In the genomic region with DNA sequence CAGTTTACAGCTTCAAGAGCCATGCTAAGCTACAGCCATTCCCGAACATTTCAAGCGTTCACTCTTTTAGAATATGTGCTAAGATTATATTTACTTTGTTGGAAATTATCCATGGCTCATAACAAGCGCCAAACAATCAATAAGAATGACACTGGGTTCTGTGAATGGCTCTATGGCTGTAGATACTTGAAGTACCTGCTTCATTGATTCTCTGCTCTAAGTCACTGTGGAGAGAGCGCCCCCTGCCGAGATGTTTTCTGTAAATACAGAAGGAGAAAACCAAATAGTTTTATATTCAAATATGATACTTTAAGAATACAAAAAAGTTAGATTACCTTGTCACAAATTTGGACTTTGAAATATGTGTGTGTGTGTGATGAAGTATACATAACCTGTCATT, we compare ENCODE assay signal across 10 mouse cellular contexts.
DNase-seq lines count a peak whose midpoint lies in the region; ATAC-seq and TF ChIP-seq lines count a peak whose summit lies in the region.
"Had no signal": no experiment of that assay in that cellular context is flagged by ENCODE, and none has a peak within 500 bp of the region (broad histone marks: within the 10 kb centered on the region; RNA-seq: fewer than 3 reads in every experiment).

No protein-coding gene starts in this region.

- peak; percentile 26 for TF ChIP-seq CTCF in liver, postnatal 0 days (IDR thresholded peaks at IDR 0.05; ENCODE audit: low read depth)

- no peak overlapping the region for H3K4me2 ChIP-seq in forebrain, embryonic 13.5 days
- no peak overlapping the region for H3K4me2 ChIP-seq in forebrain, embryonic 16.5 days (ENCODE audit: low read length)
- no peak overlapping the region for H3K4me2 ChIP-seq in neural tube, embryonic 15.5 days
- no peak overlapping the region for H3K4me2 ChIP-seq in liver, postnatal 0 days (ENCODE audit: low read depth, low read length)
- H3K4me2 ChIP-seq: heart, embryonic 13.5 days had no signal

- peak; percentile 28; the same call in 1 of the 2 replicates for ATAC-seq in forebrain, embryonic 13.5 days
- ATAC-seq in forebrain, embryonic 16.5 days, result no peak
- no peak for ATAC-seq in neural tube, embryonic 15.5 days (ENCODE audit: low FRiP score)
- ATAC-seq in liver, postnatal 0 days, result no peak
- ATAC-seq in inflammation-experienced regulatory T-cells, adult 6 months, result no peak

- H3K36me3 ChIP-seq in forebrain, embryonic 13.5 days (ENCODE audit: poor library complexity, severe bottlenecking), result no peaks in the 10 kb centered on the region
- H3K36me3 ChIP-seq in forebrain, embryonic 16.5 days (ENCODE audit: control insufficient read depth, insufficient read depth), result no peaks in the 10 kb centered on the region
- no peaks in the 10 kb centered on the region for H3K36me3 ChIP-seq in neural tube, embryonic 15.5 days
- H3K36me3 ChIP-seq in liver, postnatal 0 days (replicated peaks; ENCODE audit: insufficient read depth, low read length), result no peaks in the 10 kb centered on the region
- H3K36me3 ChIP-seq: heart, embryonic 13.5 days had no signal

- no peaks in the 10 kb centered on the region for H3K4me1 ChIP-seq in forebrain, embryonic 13.5 days
- H3K4me1 ChIP-seq in forebrain, embryonic 16.5 days (replicated peaks; ENCODE audit: control insufficient read depth, insufficient read depth, low read length), result no peaks in the 10 kb centered on the region
- no peaks in the 10 kb centered on the region for H3K4me1 ChIP-seq in neural tube, embryonic 15.5 days
- H3K4me1 ChIP-seq in liver, postnatal 0 days (ENCODE audit: insufficient read depth), result no peaks in the 10 kb centered on the region
- H3K4me1 ChIP-seq: heart, embryonic 13.5 days had no signal

- peak; percentile 17 for DNase-seq in neural tube, embryonic 10.5 days (ENCODE audit: extremely low spot score, low spot score)
- peak; percentile 51 for DNase-seq in cerebellum, adult 9-10 months
- DNase-seq in kidney, postnatal 10 days, result peak; percentile 62
- peak; percentile 25 for DNase-seq in liver, postnatal 0 days

- H3K9me3 ChIP-seq in forebrain, embryonic 13.5 days (replicated peaks), result no peaks in the 10 kb centered on the region
- no peaks in the 10 kb centered on the region for H3K9me3 ChIP-seq in forebrain, embryonic 16.5 days (ENCODE audit: control insufficient read depth, low read length)
- H3K9me3 ChIP-seq in neural tube, embryonic 15.5 days (replicated peaks), result no peaks in the 10 kb centered on the region
- H3K9me3 ChIP-seq in liver, postnatal 0 days (ENCODE audit: low read length), result no peaks in the 10 kb centered on the region
- H3K9me3 ChIP-seq: heart, embryonic 13.5 days had no signal

- H3K27ac ChIP-seq in forebrain, embryonic 13.5 days, result no peak overlapping the region
- no peak overlapping the region for H3K27ac ChIP-seq in forebrain, embryonic 16.5 days (ENCODE audit: low read length)
- H3K27ac ChIP-seq in neural tube, embryonic 15.5 days (replicated peaks), result no peak overlapping the region
- H3K27ac ChIP-seq in liver, postnatal 0 days (ENCODE audit: low read depth), result no peak overlapping the region
- H3K27ac ChIP-seq: heart, embryonic 13.5 days had no signal

- no peak overlapping the region for H3K9ac ChIP-seq in forebrain, embryonic 13.5 days
- H3K9ac ChIP-seq in forebrain, embryonic 16.5 days (replicated peaks; ENCODE audit: low read depth, low read length), result no peak overlapping the region
- no peak overlapping the region for H3K9ac ChIP-seq in neural tube, embryonic 15.5 days (replicated peaks)
- H3K9ac ChIP-seq in liver, postnatal 0 days (replicated peaks), result no peak overlapping the region
- H3K9ac ChIP-seq: heart, embryonic 13.5 days had no signal

- no peak for TF ChIP-seq EP300 in liver, postnatal 0 days (IDR thresholded peaks at IDR 0.05; ENCODE audit: low read depth)

- 34% methylated on average over 5 of the region's 5 CpGs for WGBS in forebrain, embryonic 13.5 days
- 31% methylated on average over 5 of the region's 5 CpGs for WGBS in forebrain, embryonic 16.5 days
- 42% methylated on average over 5 of the region's 5 CpGs for WGBS in neural tube, embryonic 15.5 days
- WGBS in liver, postnatal 0 days (ENCODE audit: insufficient replicate concordance), result 34% methylated on average over 5 of the region's 5 CpGs

- H3K27me3 ChIP-seq in forebrain, embryonic 13.5 days, result no peaks in the 10 kb centered on the region
- no peaks in the 10 kb centered on the region for H3K27me3 ChIP-seq in forebrain, embryonic 16.5 days (replicated peaks; ENCODE audit: control insufficient read depth, insufficient read depth, low read length)
- H3K27me3 ChIP-seq in neural tube, embryonic 15.5 days (replicated peaks), result no peaks in the 10 kb centered on the region
- H3K27me3 ChIP-seq in liver, postnatal 0 days (ENCODE audit: insufficient read depth, low read length), result no peaks in the 10 kb centered on the region
- H3K27me3 ChIP-seq: CH12.LX; heart, embryonic 13.5 days had no signal

- no peak overlapping the region for H3K4me3 ChIP-seq in forebrain, embryonic 13.5 days
- H3K4me3 ChIP-seq in forebrain, embryonic 16.5 days (replicated peaks; ENCODE audit: low read length), result no peak overlapping the region
- H3K4me3 ChIP-seq in neural tube, embryonic 15.5 days (replicated peaks), result no peak overlapping the region
- H3K4me3 ChIP-seq in liver, postnatal 0 days (ENCODE audit: low read depth, low read length), result no peak overlapping the region
- H3K4me3 ChIP-seq: heart, embryonic 13.5 days had no signal
